Mouse (Mus musculus) left cerebral cortex, adult 2 months (tissue): ENCODE data around the gene D030056L22Rik. TPM values are rescaled to one million over a fixed set of nuclear protein-coding genes. Genes with fewer than 3 reads are reported as not detected.

Source experiments
- DNase-seq, 2 experiments: peaks; one replicate each; pipeline ENCODE4 v3.0.0; 2021 to 2022; ENCODE audit warnings: low spot score in 2 of 2, mixed read lengths in 1 of 2; ENCODE audit errors: extremely low spot score in 1 of 2
- H3K27ac ChIP-seq: fragments of 200-600 bp; 2 replicates; pipeline ENCODE4 v1.8.1; 2022
- H3K4me3 ChIP-seq: fragments of 200-600 bp; 2 replicates; pipeline ENCODE4 v1.8.1; 2022
- CTCF ChIP-seq: fragments of 200-600 bp; IDR thresholded peaks from 2 replicates; pipeline ENCODE4 v1.8.1; 2022; ENCODE audit warnings: antibody characterized with exemption, mild to moderate bottlenecking, moderate library complexity
- intact Hi-C: fragments of 180-260 bp; cut with DNase I; formaldehyde crosslinking; loops from one replicate; pipeline ENCODE4 v1.15.1; 2025
- total RNA-seq, 2 experiments: library from RNA; stranded (reverse); gene quantifications; 2 replicates each; pipeline ENCODE4 v1.2.3; 2021

The D030056L22Rik gene
- total RNA-seq, 2 experiments from 2014 or later = 20.7 to 25.2 TPM

DNA sequence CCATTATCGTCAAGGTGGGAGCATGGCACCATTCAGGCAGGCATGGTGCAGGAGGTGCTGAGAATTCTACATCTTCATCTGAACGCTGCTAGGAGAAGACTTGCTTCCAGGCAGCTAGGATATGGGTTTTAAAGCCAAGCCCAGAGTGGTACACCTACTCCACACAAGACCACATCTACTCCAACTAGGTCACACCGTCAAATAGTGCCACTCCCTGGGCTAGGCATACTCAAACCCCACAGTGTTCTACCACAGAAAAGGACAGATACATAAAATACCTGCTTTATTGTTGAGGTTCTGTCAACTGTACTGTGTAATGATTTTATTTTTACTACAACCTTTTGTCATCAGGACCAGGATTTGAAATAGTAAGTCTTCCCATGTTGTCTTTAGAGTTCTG, 17.9 kb upstream of the D030056L22Rik start:
- no peak for TF ChIP-seq CTCF
- H3K27ac ChIP-seq = no peak overlapping the region
- no peak for DNase-seq
- intact Hi-C loops = no loop called here
- no peak overlapping the region for H3K4me3 ChIP-seq

DNA sequence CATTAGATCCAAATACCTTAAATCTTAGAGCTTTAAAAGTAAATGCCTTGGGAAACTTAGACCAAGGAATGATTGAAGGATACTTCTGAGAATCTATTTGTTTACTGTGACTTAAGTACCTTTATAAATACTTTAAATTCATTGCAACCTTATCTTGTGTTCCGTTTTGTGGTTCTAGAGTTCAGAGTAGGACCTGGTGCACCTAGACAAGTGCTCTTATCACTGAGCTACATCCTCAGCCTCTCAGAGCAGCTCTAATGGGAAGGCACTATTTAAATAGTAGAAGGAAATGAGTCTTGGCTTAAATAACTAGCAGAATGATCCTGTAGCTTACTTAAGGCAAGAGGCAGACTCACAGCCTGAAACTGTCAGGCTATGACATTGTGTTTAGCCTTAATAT, 17.4 kb upstream of the D030056L22Rik start:
- DNase-seq = no peak
- Histone ChIP-seq H3K4me3 (no peak overlapping the region), H3K27ac (no peak overlapping the region)
- intact Hi-C loops = no loop called here
- no peak for TF ChIP-seq CTCF

DNA sequence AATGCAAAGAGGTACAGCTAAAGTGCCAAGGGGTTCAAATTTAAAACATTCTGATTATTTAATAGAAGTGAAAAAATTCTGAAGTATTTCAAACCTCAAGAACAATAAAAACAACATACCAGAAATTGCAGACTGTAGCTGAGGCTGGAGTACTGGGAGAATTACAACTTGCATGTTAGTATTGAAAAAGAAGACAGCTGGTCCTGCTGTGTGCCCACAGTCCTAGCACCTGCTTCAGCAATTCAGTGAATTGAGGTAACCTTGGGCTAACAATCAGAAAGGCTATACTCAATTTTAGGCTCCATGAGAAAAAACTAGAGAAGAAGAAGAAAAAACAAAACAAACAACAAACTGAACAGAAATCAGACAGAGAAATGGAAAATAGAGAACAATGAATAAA, 4.9 kb upstream of the D030056L22Rik start:
- no peak for DNase-seq
- Histone ChIP-seq H3K27ac (no peak overlapping the region), H3K4me3 (no peak overlapping the region)
- intact Hi-C loops = no loop called here
- TF ChIP-seq CTCF = no peak

DNA sequence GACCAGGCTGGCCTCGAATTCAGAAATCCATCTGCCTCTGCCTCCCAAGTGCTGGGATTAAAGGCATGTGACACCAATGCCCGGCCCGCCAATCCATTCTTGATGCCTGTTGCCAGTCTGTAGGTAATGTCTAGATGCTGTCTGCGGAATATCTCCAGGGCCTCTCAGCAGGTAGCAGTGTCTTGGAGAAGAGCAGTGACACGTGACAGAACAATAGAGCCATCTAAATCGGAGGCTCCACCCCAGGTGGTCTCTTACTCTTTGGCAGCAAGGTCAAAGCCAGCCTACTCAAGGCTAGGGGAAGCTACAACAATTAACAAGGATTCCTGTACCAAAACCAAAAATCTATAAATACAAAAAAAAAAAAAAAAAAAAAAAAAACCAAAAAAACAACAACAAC, 2.1 kb upstream of the D030056L22Rik start:
- Histone ChIP-seq H3K27ac (no peak overlapping the region), H3K4me3 (no peak overlapping the region)
- no peak for DNase-seq
- intact Hi-C loops = loop anchor here (5.0 kb wide), 1 partner anchor 39 kb away; the partner anchor contains the start of gene Carnmt1
- TF ChIP-seq CTCF = no peak

DNA sequence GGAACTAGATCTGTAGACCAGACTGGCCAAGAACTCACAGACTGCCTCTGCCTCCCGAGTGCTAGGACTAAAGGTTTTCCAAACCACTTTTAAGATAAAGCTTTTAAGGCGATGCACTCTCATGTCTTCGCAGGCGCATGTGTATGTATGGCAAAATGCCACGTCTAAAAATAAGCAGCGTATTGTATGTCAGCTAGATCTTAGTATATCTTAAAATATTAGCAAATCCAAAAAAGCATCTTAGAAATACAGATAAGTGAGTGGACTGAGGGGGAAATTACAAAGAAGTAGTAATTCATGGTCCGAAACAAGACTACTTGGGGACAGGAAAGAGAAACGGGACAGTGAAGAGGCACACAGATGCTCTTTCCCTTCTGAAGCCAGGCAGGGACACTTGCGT, 1.4 kb upstream of the D030056L22Rik start:
- no peak for DNase-seq
- H3K4me3 ChIP-seq = no peak overlapping the region
- H3K27ac ChIP-seq = no peak overlapping the region
- no peak for TF ChIP-seq CTCF
- intact Hi-C loops = loop anchor here (5.0 kb wide), 1 partner anchor 39 kb away; the partner anchor contains the start of gene Carnmt1

DNA sequence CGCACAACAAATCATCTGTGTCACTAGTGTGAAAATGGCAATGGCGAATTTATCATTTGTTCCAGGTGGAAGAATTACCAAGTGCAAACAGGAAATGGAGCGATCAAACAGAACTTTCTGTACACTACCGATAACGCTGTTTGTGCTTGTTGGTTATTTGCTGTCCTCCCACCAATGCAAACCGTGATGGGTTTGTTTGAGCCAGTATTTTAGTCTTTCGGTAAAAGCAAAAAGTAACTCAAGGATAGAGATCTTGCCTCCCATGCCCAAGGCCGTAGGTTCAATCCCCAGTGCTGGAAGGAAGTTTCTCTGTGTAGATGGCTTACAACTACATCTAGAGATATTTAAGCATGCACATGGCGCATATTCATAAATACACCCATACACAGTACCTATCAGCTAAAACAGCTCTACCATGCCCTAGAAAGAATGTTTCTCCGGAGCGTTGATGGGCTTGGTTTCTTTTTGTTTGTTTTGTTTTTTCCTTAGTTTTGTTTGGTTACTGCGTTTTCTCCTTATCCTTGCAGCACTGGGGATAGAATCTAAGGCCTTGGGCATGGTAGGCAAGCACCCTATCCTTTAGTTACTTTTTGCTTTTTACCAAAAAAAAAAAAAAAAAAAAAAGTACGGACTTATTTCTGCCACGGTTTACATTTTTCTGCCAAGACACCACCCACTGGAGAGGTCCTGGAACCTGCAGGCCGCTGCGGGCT, 684 bp upstream of the D030056L22Rik start:
- intact Hi-C loops = loop anchor here (5.0 kb wide), 1 partner anchor 40 kb away; the partner anchor contains the start of gene Carnmt1
- no peak for TF ChIP-seq CTCF
- Histone ChIP-seq H3K4me3 (peak overlapping the region; percentile 77), H3K27ac (peak overlapping the region; percentile 97)
- no peak for DNase-seq

DNA sequence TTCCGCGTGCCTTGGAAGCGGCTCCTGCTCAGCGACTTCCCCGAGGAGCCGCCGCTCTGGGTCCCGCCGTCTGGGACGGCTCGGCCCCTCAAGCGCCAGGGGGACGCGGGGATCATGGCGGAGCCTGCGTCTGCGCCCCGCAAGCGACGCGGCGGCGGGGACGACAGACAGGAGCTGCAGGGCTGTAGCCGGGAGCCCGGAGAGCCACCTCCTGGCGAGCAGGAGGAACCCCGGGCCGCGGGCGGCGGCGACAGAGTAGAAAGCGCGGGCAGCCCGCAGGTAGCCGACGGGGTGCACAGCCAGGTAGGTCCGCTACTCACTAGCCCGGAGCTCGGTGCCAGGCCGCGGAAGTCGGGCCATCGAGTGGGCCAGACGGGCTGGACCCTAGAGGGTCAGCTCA, 364 bp downstream of the D030056L22Rik start:
- Histone ChIP-seq H3K27ac (peak overlapping the region; percentile 97), H3K4me3 (peak overlapping the region; percentile 77)
- intact Hi-C loops = loop anchor here (5.0 kb wide), 1 partner anchor 41 kb away; the partner anchor contains the start of gene Carnmt1
- peak; percentile 53 to 54 for DNase-seq

DNA sequence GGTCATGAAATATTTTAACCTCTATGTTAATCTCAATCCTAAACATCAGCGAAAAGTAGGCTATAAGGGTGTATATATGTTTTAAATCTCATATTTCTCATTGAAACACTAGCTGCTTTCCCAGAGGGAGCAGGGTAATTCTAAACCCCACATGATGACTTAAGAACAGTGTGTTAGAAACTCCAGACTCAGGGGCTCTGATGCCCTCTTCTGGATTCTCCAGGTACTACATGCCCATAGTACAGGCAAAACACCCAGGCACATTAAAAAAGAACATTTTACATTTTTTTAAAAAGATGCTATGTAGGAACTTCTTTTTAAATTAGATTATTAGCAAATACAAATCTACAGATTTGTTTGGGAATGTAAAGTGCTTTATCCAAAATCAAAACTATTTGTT, 3.4 kb downstream of the D030056L22Rik start:
- DNase-seq = peak; percentile 48 to 65
- Histone ChIP-seq H3K4me3 (no peak overlapping the region), H3K27ac (no peak overlapping the region)
- intact Hi-C loops = loop anchor here (2.0 kb wide), 1 partner anchor 118 kb away; no protein-coding TSS in a partner anchor
- TF ChIP-seq CTCF = peak; percentile 99

DNA sequence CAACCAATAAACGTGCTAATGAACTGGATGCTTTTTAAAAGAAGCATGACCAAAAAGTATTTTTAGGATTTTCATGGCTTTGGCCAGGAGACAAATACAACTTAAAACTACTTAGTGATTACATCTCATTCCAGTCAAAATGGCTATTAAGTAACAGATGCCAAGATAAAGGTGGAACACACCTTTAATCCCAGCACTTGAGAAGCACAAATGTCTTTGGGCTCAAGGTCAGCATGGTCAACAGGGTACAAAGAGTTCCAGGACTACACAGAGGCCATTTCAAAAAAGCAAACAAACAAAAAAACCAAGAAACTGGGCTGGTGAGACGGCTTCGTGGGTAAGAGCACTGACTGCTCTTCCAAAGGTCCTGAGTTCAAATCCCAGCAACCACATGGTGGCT, 7.3 kb downstream of the D030056L22Rik start:
- no peak for TF ChIP-seq CTCF
- Histone ChIP-seq H3K4me3 (no peak overlapping the region), H3K27ac (no peak overlapping the region)
- no peak for DNase-seq
- intact Hi-C loops = no loop called here

DNA sequence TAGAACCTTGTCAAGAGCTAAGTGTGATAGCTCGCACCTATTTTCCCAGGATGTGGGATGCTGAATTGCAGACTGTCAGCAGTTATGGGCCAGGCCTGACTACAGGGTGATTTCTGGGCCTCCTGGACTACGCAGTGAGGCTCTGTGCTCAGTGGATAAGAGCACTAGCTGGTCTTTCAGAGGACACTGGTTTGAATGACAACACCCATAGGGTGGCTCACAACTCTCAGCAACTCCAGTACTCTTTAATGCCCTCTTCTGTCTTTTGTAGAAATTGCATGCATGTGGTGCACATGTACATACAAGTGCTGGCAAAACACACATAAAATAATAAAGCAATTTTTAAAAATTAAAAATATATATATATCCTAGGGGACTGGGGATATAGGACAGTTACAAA, 12.2 kb downstream of the D030056L22Rik start:
- intact Hi-C loops = no loop called here
- H3K4me3 ChIP-seq = no peak overlapping the region
- TF ChIP-seq CTCF = no peak; the same call in 1 of the 2 replicates
- no peak overlapping the region for H3K27ac ChIP-seq
- no peak for DNase-seq

DNA sequence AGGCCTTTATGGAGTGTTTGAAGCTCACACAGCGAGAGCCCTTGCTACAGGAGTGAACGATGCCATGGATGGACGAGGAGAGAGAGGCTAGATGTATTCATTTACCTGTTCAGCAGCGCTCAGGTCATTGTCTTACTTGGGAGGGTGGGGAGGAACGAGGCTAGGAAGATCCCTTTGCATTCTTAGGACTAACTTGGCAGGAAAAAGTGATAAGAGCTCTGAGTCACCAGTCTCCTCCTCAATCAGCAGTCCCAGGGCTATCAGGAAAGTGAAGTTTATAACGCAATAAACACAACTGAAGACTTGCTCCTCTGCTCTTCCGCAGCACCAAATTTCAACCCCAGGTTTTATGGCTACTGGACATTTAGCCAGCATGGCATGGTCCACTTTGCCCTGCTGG, 17.3 kb downstream of the D030056L22Rik start:
- no peak for TF ChIP-seq CTCF

DNA sequence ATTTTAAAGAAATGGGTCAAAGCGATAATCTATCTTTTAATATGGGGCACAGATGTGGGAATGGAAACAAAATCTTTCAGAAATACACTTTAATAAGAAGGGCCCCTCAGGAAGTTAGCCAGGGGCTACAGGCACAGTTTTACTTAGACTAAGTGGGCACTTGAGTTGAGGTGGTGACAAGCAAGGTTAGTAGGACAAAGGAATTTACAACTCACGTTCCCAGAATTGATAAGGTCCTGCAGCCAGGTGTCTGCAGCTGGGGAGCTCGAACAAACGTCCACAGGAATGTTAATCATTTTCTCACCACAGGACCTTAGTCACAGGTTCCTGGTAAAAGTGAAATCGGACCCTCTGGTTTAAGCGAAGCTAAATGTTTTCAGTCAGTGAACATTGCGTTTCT, 18.1 kb downstream of the D030056L22Rik start:
- no peak for TF ChIP-seq CTCF
- Histone ChIP-seq H3K27ac (no peak overlapping the region), H3K4me3 (no peak overlapping the region)
- no peak for DNase-seq
- intact Hi-C loops = no loop called here

More for the DNA sequence above, 17.3 kb downstream of the D030056L22Rik start:
- intact Hi-C loops = no loop called here
- no peak overlapping the region for H3K27ac ChIP-seq
- no peak for DNase-seq
- no peak overlapping the region for H3K4me3 ChIP-seq

DNA sequence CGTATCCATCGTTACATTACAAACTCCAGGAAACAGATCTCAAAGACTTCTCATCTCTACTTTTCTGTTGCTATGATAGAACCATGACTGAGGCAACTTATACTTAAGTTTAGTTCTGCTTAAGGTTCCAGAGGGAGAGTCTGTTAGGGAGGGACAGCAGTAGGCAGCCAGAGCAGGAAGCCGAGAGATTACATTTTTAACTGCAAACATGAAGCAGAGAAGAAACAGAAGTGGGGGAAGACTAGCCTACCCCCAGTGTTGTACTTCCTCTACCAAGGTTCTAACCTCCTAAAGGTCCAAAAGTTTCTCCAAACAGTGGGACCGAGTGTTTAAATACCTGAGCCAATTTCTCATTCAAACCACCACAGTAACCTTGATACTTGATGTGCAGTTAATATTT, 22.9 kb downstream of the D030056L22Rik start:
- H3K27ac ChIP-seq = no peak overlapping the region
- TF ChIP-seq CTCF = no peak
- intact Hi-C loops = no loop called here
- DNase-seq = no peak
- no peak overlapping the region for H3K4me3 ChIP-seq
